Mouse (Mus musculus): ENCODE measurements at regions not wholly inside any gene's neighbourhood (a gene's known extent, or its start where the extent isn't known, plus 50 kb on each side); places are given as distances from the start of the nearest gene placed in this dataset.

- DNase-seq = no peak
Measured at GRCm38 (mm10) chr9:84296456-84296855, 371.5 kb downstream of the Bckdhb start.

- DNase-seq = no peak
Measured at GRCm38 (mm10) chr9:84304398-84304797, 379.5 kb downstream of the Bckdhb start.

- DNase-seq = no peak
Measured at GRCm38 (mm10) chr9:84318811-84319210, 393.9 kb downstream of the Bckdhb start.

GRCm38 (mm10) chr9:84319338-84319737 lies 394.4 kb downstream of the Bckdhb start:
- no peak for DNase-seq

- DNase-seq = no peak
Measured at GRCm38 (mm10) chr9:84323145-84323544, 398.2 kb downstream of the Bckdhb start.

- DNase-seq = no peak
Measured at GRCm38 (mm10) chr9:84331083-84331602, 406.2 kb downstream of the Bckdhb start.

- DNase-seq = peak; percentile 31 to 57
Measured at GRCm38 (mm10) chr9:84343435-84344095, 418.6 kb downstream of the Bckdhb start.

GRCm38 (mm10) chr9:84350223-84350622 lies 425.3 kb downstream of the Bckdhb start:
- DNase-seq = no peak

- no peak for DNase-seq
Measured at GRCm38 (mm10) chr9:84354409-84354808, 429.5 kb downstream of the Bckdhb start.

GRCm38 (mm10) chr9:84356167-84356566 lies 431.2 kb downstream of the Bckdhb start:
- no peak for DNase-seq

GRCm38 (mm10) chr9:84359879-84360278 lies 434.9 kb downstream of the Bckdhb start:
- DNase-seq = no peak

GRCm38 (mm10) chr9:84360484-84360883 lies 435.5 kb downstream of the Bckdhb start:
- no peak for DNase-seq

- DNase-seq = no peak
Measured at GRCm38 (mm10) chr9:84363478-84363877, 438.5 kb downstream of the Bckdhb start.

- DNase-seq = no peak
Measured at GRCm38 (mm10) chr9:84369200-84369599, 444.3 kb downstream of the Bckdhb start.

GRCm38 (mm10) chr9:84370260-84370659 lies 445.3 kb downstream of the Bckdhb start:
- no peak for DNase-seq

GRCm38 (mm10) chr9:84375746-84376145 lies 450.8 kb downstream of the Bckdhb start:
- DNase-seq = no peak

- no peak for DNase-seq
Measured at GRCm38 (mm10) chr9:84376621-84377020, 451.7 kb downstream of the Bckdhb start.

GRCm38 (mm10) chr9:84381942-84382341 lies 457.0 kb downstream of the Bckdhb start:
- DNase-seq = no peak

GRCm38 (mm10) chr9:84389831-84390230 lies 464.9 kb downstream of the Bckdhb start:
- DNase-seq = no peak

GRCm38 (mm10) chr9:84394536-84395314 lies 469.8 kb downstream of the Bckdhb start:
- no peak for DNase-seq

GRCm38 (mm10) chr9:84399481-84399880 lies 474.5 kb downstream of the Bckdhb start:
- no peak for DNase-seq

GRCm38 (mm10) chr9:84408260-84409203 lies 483.6 kb downstream of the Bckdhb start:
- no peak for DNase-seq

Measured in layer of hippocampus, postnatal 36 days (tissue).